Mouse (Mus musculus) erythroblast, embryonic 14.5 days (primary cell): ENCODE measurements around the gene Pdss2. TPM values are rescaled to one million over a fixed set of nuclear protein-coding genes. Genes with fewer than 3 reads are reported as not detected.
A peak's percentile ranks its signal among the peaks of the same experiment; 100 is the strongest.

Experiments used
- H3K27me3 ChIP-seq: 2 replicates; pipeline ENCODE4 v1.6.1; 2012; ENCODE audit warnings: inconsistent platforms; ENCODE audit not compliant: control insufficient read depth
- H3K36me3 ChIP-seq: 2 replicates; pipeline ENCODE4 v1.6.1; 2012; ENCODE audit warnings: mild to moderate bottlenecking, inconsistent platforms; ENCODE audit not compliant: control insufficient read depth
- H3K4me1 ChIP-seq: 2 replicates; pipeline ENCODE4 v1.6.1; 2012; ENCODE audit warnings: inconsistent platforms; ENCODE audit not compliant: control insufficient read depth
- H3K4me3 ChIP-seq: replicated peaks from 2 replicates; pipeline ENCODE3; 2012; ENCODE audit warnings: moderate library complexity, mild to moderate bottlenecking, inconsistent platforms
- H3K9me3 ChIP-seq: 2 replicates; pipeline ENCODE4 v1.6.1; 2012; ENCODE audit warnings: low read length, inconsistent platforms, mixed read lengths; ENCODE audit not compliant: control insufficient read depth
- GATA1 ChIP-seq: IDR thresholded peaks from 2 replicates; pipeline ENCODE4 v1.6.1; 2012; ENCODE audit warnings: low read length, inconsistent platforms, mixed read lengths
- TAL1 ChIP-seq: IDR thresholded peaks from 3 replicates; pipeline ENCODE4 v1.6.1; 2012; ENCODE audit warnings: low read length, inconsistent platforms, mixed read lengths
- polyA plus RNA-seq: library from polyadenylated mRNA; stranded (reverse); fragments of >175 nt; gene quantifications from 2 replicates; pipeline ENCODE4 v1.2.3, GENCODE M21; 2012

Pdss2 gene
- polyA plus RNA-seq, 1 experiment, result 0.46 TPM

- no peaks in the 10 kb centered on the region for H3K9me3 ChIP-seq
- H3K36me3 ChIP-seq, result no peaks in the 10 kb centered on the region
- no peaks in the 10 kb centered on the region for H3K4me1 ChIP-seq
- TF ChIP-seq GATA1, result no peak
- no peak for TF ChIP-seq TAL1
- no peak overlapping the region for H3K4me3 ChIP-seq
- no peaks in the 10 kb centered on the region for H3K27me3 ChIP-seq
Observed at GRCm38 (mm10) chr10:43434326-43434725, 213.0 kb downstream of the Pdss2 start.

GRCm38 (mm10) chr10:43435757-43436156 is 214.5 kb downstream of the Pdss2 start:
- no peaks in the 10 kb centered on the region for H3K36me3 ChIP-seq
- no peak overlapping the region for H3K4me3 ChIP-seq
- no peaks in the 10 kb centered on the region for H3K4me1 ChIP-seq
- H3K27me3 ChIP-seq, result no peaks in the 10 kb centered on the region
- H3K9me3 ChIP-seq, result no peaks in the 10 kb centered on the region
- TF ChIP-seq TAL1 (no peak), GATA1 (no peak)

DNA sequence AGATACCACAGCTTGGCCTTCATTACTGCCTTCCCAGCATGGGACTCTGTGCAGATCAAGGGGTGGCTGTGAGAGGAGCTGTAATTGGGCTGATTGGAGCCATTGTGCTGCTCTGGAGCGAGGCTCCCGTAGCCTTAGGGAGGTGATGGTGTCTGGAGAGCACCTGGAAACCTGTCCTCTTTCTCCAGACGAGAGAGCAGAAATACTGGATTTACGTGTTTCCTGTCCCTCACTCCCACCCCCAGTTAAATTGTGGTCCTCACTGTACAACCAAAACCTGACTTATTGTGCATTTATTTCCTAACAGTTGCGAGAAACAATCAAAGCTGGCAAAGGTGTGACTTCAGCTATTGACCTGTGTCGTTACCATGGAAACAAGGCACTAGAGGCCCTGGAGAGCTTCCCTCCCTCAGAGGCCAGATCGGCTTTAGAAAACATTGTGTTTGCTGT is 218.2 kb downstream of the Pdss2 start:
- Histone ChIP-seq H3K27me3 (no peaks in the 10 kb centered on the region), H3K36me3 (no peaks in the 10 kb centered on the region), H3K4me1 (no peaks in the 10 kb centered on the region), H3K4me3 (no peak overlapping the region), H3K9me3 (no peaks in the 10 kb centered on the region)
- TF ChIP-seq TAL1 (no peak), GATA1 (no peak)

GRCm38 (mm10) chr10:43440050-43440449 is 218.8 kb downstream of the Pdss2 start:
- H3K27me3 ChIP-seq, result no peaks in the 10 kb centered on the region
- TF ChIP-seq GATA1, result no peak
- no peaks in the 10 kb centered on the region for H3K4me1 ChIP-seq
- no peak overlapping the region for H3K4me3 ChIP-seq
- no peaks in the 10 kb centered on the region for H3K9me3 ChIP-seq
- H3K36me3 ChIP-seq, result no peaks in the 10 kb centered on the region

DNA sequence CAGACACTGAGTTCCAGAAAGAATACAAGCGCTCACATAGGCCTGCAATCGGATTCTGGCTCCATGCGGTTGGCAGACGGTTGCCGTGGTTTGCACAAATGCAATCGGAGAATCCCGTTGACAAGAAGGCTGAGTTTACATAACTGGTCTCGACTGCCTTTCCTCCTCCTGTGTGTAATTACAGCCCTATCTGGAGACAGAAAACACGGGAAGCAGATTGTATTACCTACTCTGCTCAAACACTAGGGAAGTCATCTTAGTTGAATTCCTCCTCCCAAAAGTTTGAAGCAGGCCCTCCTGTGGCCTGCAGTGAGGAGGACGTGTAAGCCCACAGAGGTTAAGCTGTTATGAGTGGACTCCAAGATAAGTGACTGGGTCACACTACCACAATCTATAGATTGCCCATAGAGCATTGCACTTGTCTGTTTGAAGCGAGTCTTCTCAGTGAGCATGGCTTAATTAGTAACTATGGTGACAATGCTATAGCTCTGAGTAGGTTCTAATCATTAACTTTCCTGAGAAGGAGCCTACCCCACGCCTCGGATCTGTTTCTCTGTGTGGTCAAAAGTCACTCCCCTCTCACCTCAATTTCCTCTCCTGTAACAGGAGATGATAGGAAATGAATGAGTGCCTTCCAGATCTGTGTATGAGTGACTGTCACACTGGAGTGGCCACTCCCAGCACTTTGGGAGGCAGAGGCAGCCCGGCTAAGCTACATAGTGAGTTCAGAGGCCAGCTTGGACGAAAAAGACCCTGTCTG is 219.9 kb downstream of the Pdss2 start:
- no peaks in the 10 kb centered on the region for H3K9me3 ChIP-seq
- TF ChIP-seq TAL1 (no peak), GATA1 (no peak)
- H3K36me3 ChIP-seq, result no peaks in the 10 kb centered on the region
- no peak overlapping the region for H3K4me3 ChIP-seq
- H3K27me3 ChIP-seq, result no peaks in the 10 kb centered on the region
- H3K4me1 ChIP-seq, result no peaks in the 10 kb centered on the region

DNA sequence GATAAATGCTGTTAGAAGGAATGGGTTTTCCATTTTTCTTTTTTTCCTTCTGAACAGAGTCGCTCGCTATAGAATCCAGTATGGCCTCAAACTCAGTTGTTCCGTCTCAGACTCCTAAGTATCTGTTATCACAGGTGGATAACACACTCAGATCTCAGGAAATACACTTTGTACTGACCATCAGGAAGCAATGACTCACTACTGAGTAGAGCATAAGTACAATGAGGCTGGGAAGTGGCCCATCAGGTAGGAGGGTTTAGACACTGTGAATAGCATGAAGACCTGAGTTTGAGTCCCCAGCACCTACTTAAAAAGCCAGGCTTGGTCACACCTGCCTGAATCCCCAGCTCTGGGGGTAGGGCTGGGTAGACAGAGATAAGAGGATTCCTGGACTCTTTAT is 227.4 kb downstream of the Pdss2 start:
- Histone ChIP-seq H3K4me3 (no peak overlapping the region), H3K36me3 (no peaks in the 10 kb centered on the region), H3K27me3 (0 out of 2 replicates have a peak, but pooled peaks cover 2% of the 10 kb centered on the region), H3K4me1 (peaks cover 16% of the 10 kb centered on the region), H3K9me3 (peaks cover 3% of the 10 kb centered on the region; the same call in 1 of the 2 replicates)
- TF ChIP-seq TAL1 (no peak), GATA1 (no peak)

GRCm38 (mm10) chr10:43451848-43452662 is 230.8 kb downstream of the Pdss2 start:
- TF ChIP-seq TAL1 (no peak), GATA1 (no peak)
- no peaks in the 10 kb centered on the region for H3K36me3 ChIP-seq
- no peaks in the 10 kb centered on the region for H3K9me3 ChIP-seq
- 0 out of 2 replicates have a peak, but pooled peaks cover 2% of the 10 kb centered on the region for H3K27me3 ChIP-seq
- peak overlapping the region; percentile 46 for H3K4me3 ChIP-seq
- H3K4me1 ChIP-seq, result peaks cover 16% of the 10 kb centered on the region

DNA sequence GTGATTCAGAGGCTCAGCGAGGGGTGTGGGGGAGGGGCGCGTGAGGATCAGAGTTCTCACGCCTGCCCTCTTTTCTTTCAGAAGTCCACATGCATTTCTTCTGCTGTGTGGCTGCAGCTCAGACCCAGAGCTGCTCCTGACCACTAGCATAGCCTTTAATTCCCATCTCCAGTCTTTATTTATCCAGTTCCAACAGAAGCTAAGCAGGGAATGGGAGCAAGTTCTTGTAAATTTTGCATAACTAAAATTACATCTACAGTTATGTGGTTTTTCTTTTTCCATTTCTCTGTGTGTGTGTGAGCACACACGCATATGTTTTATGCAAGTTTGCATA is 231.3 kb downstream of the Pdss2 start:
- Histone ChIP-seq H3K9me3 (0 out of 2 replicates have a peak, but pooled peaks cover 4% of the 10 kb centered on the region), H3K36me3 (no peaks in the 10 kb centered on the region), H3K27me3 (0 out of 2 replicates have a peak, but pooled peaks cover 2% of the 10 kb centered on the region), H3K4me1 (peaks cover 16% of the 10 kb centered on the region), H3K4me3 (peak overlapping the region; percentile 46)
- TF ChIP-seq GATA1 (no peak), TAL1 (no peak)

DNA sequence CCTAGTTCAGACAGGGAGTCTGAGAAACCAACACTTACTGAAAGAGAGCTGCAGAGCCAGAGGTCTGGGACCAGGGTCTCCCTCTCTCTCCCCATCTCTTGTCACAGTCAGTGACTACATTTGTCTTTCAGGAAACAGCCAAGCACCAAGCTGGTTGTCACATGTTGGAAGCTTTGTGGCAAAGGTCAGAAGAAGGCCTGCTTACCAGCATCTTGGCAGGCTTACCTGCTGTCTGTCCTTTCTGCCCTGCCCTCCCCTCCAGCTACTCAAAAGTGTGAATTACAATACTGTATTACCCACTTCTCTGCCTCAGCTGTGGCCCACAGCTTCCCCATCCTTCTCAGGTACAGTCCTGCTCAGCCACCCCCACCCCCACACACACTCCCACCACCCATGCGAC is 232.9 kb downstream of the Pdss2 start:
- 0 out of 2 replicates have a peak, but pooled peaks cover 2% of the 10 kb centered on the region for H3K27me3 ChIP-seq
- H3K9me3 ChIP-seq, result 0 out of 2 replicates have a peak, but pooled peaks cover 4% of the 10 kb centered on the region
- H3K4me1 ChIP-seq, result peaks cover 16% of the 10 kb centered on the region
- no peaks in the 10 kb centered on the region for H3K36me3 ChIP-seq
- no peak overlapping the region for H3K4me3 ChIP-seq
- TF ChIP-seq GATA1, result no peak
- TF ChIP-seq TAL1, result no peak

DNA sequence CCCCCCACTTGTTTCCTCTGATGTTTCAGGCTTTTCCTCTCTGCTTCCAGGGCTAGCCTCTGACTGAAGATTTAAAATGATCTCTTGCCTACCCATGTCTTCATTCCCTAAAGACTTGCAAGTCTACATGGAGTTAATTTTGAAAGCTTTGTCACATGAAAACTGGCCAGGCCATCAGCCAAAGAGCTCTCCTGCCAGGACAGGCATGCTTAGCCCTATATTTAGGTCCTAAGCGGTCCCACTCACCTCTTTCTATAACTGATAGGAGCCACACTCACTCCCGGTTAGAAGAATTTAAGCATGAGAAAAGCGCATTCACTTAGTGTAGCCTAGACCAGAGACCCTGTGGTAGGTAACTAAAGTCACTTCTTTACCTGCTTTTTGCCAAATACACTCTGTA is 233.4 kb downstream of the Pdss2 start:
- H3K36me3 ChIP-seq, result no peaks in the 10 kb centered on the region
- H3K27me3 ChIP-seq, result 0 out of 2 replicates have a peak, but pooled peaks cover 2% of the 10 kb centered on the region
- TF ChIP-seq TAL1, result no peak
- TF ChIP-seq GATA1, result no peak
- peaks cover 16% of the 10 kb centered on the region for H3K4me1 ChIP-seq
- 0 out of 2 replicates have a peak, but pooled peaks cover 4% of the 10 kb centered on the region for H3K9me3 ChIP-seq
- H3K4me3 ChIP-seq, result no peak overlapping the region
